Mouse (Mus musculus) forebrain, embryonic 10.5 days (tissue): ENCODE measurements around the gene Ilf3. TPM values are rescaled to one million over a fixed set of nuclear protein-coding genes. Genes with fewer than 3 reads are reported as not detected.
A peak's percentile ranks its signal among the peaks of the same experiment; 100 is the strongest.

Experiments used
- DNase-seq: peaks from one replicate; pipeline ENCODE4 v3.0.0-alpha.2; 2017; ENCODE audit warnings: low spot score; ENCODE audit errors: extremely low spot score
- H3K27ac ChIP-seq: fragments of 300-500 bp; sonication (generic); 2 replicates; pipeline ENCODE4 v1.5.1; 2016; ENCODE audit warnings: mild to moderate bottlenecking
- H3K27me3 ChIP-seq: fragments of 300-500 bp; sonication (generic); 2 replicates; pipeline ENCODE4 v1.6.1; 2016; ENCODE audit warnings: mild to moderate bottlenecking; ENCODE audit not compliant: poor library complexity, severe bottlenecking
- H3K36me3 ChIP-seq: fragments of 300-500 bp; sonication (generic); replicated peaks from 2 replicates; pipeline ENCODE4 v1.6.1; 2016; ENCODE audit warnings: mild to moderate bottlenecking, moderate library complexity
- H3K4me1 ChIP-seq: fragments of 300-500 bp; sonication (generic); 2 replicates; pipeline ENCODE4 v1.6.1; 2016
- H3K4me3 ChIP-seq: fragments of 300-500 bp; sonication (generic); 2 replicates; pipeline ENCODE4 v1.5.1; 2016; ENCODE audit warnings: mild to moderate bottlenecking, moderate library complexity
- H3K9me3 ChIP-seq: fragments of 300-500 bp; sonication (generic); 2 replicates; pipeline ENCODE4 v1.6.1; 2016; ENCODE audit warnings: mild to moderate bottlenecking, moderate library complexity
- WGBS: fragments of 180-500 bp; shearing (Covaris S2); methylation state at CpG from one replicate; pipeline ENCODE4 v1.1.7; 2016; 5-methylcytosine and 5-hydroxymethylcytosine counted together
- polyA plus RNA-seq: library from polyadenylated mRNA; unstranded; fragments of >200 nt; fragmentation: Nextera tagmentation; extraction: Ambion mirVana; gene quantifications from 2 replicates; pipeline ENCODE4 v1.2.1, GENCODE M21; 2016

Ilf3 gene
- polyA plus RNA-seq, 1 experiment from 2014 or later: 328 TPM

GRCm38 (mm10) chr9:21329699-21330289 lies 37.9 kb upstream of the Ilf3 start:
- 94% methylated on average over 10 of the region's 10 CpGs for WGBS
- Histone ChIP-seq H3K27me3 (no peaks in the 10 kb centered on the region), H3K4me3 (no peak overlapping the region), H3K36me3 (peaks cover 21% of the 10 kb centered on the region), H3K9me3 (no peaks in the 10 kb centered on the region), H3K27ac (no peak overlapping the region), H3K4me1 (peaks cover 26% of the 10 kb centered on the region)
- DNase-seq: no peak

DNA sequence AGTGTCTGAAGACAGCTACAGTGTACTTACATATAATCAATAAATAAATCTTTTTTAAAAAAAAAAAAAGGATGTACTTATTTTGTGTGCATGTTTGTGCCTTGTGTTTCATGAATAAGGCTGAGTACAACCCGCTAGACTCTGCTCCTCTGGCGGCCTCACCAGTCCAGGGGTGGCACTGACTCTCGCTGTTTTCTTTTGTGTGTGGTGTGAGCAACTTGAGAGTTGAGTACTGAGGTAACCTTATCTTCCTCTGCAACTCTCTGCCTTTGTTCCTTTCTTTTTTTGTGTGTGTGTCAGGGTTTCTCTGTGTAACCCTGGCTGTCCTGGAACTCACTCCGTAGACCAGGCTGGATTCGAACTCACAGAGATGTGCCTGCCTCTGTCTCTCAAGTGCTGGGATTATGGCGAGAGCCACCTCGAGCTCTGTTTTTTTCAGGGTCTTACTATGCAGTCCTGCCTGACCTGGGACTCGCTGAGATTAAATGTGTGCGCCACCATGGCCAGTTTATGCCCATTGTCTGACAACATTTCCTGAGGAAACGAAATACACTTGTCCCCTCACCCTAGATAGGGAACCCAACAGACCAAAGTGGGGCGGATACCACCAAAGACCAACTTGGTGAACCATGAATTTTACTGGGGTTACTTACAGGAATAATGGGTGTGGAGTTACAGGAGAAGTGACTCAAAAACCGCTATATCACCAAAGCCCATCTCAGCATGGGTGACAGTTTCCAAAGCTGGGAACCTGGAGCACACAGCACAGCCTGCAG lies 36.1 kb upstream of the Ilf3 start:
- WGBS: 85% methylated on average over 12 of the region's 12 CpGs

DNA sequence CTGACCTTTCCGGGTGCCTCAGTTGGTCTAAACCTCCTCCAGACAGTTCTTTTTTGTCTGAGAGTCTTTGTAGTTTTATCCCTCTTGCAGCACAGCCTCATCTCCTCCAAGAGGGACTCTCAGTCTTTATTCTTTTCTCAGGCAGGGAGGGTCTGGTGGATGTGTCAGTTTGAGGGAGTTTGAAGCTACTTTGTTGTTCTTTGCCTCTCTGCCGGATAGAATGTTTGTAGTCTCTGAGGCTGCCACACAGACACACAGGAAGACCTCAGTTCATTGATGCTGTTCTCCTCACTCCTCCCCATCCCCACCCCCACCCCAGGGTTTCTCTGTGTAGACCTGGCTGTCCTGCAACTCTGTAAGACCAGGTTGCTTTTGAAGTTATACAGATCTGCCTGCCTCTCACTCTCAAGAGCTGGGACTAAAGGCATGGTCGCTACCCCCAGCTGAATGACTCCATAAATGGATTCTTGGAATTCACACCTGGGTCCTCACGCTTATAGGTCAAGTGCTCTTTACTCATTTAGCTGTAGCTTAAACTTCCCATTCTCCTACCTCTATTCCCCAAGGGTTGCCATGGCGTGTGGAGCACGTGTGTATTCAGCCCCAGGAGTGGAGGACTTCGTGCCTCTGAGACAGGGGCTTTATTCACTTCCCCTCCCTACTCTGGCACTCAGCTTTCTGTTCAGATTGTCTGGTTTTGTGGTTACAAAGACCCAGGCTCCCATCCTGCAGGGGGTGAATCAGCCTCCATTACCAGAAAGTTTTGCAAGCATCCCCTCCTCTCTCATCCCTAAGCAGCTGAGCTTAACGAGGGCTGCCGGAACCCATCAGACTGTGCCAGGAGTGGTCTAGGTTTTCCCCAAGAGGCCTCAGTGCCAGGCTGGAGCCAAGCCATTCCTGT lies 35.3 kb upstream of the Ilf3 start:
- H3K27ac ChIP-seq: peak overlapping the region; percentile 32
- H3K4me3 ChIP-seq: no peak overlapping the region
- DNase-seq: no peak
- peaks cover 10% of the 10 kb centered on the region; the same call in 1 of the 2 replicates for H3K36me3 ChIP-seq
- WGBS: 42% methylated on average over 9 of the region's 9 CpGs
- H3K27me3 ChIP-seq: no peaks in the 10 kb centered on the region
- H3K4me1 ChIP-seq: peaks cover 27% of the 10 kb centered on the region
- H3K9me3 ChIP-seq: no peaks in the 10 kb centered on the region

More for the DNA sequence above, 36.1 kb upstream of the Ilf3 start:
- no peak for DNase-seq
- no peaks in the 10 kb centered on the region for H3K27me3 ChIP-seq
- no peaks in the 10 kb centered on the region for H3K9me3 ChIP-seq
- no peak overlapping the region for H3K27ac ChIP-seq
- peaks cover 12% of the 10 kb centered on the region for H3K36me3 ChIP-seq
- H3K4me1 ChIP-seq: peaks cover 26% of the 10 kb centered on the region
- no peak overlapping the region for H3K4me3 ChIP-seq

DNA sequence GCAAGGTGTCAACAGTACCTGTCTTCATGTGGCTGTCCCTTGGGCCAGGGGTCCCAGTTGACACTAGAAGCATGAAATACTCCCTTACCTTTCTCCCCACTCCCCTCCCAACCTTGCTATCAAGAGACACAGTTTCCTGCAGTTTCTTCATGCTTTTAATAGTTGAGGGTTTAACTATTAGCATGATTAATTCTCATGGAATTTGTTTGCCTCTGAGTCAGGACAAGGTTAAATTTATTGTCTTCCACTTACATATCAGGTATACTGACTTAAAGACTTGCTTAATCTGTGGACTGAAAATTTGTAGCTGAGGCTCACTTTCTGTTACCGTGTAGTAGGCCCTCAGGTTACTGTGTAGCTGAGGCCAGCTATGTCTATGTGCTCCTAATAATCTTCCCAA lies 34.1 kb upstream of the Ilf3 start:
- 0 out of 2 replicates have a peak, but pooled peaks cover 5% of the 10 kb centered on the region for H3K27me3 ChIP-seq
- H3K4me1 ChIP-seq: peaks cover 34% of the 10 kb centered on the region
- H3K4me3 ChIP-seq: no peak overlapping the region
- no peak overlapping the region for H3K27ac ChIP-seq
- DNase-seq: no peak
- peaks cover 10% of the 10 kb centered on the region; the same call in 1 of the 2 replicates for H3K36me3 ChIP-seq
- H3K9me3 ChIP-seq: no peaks in the 10 kb centered on the region
- 96% methylated on average over 1 of the region's 1 CpGs for WGBS

DNA sequence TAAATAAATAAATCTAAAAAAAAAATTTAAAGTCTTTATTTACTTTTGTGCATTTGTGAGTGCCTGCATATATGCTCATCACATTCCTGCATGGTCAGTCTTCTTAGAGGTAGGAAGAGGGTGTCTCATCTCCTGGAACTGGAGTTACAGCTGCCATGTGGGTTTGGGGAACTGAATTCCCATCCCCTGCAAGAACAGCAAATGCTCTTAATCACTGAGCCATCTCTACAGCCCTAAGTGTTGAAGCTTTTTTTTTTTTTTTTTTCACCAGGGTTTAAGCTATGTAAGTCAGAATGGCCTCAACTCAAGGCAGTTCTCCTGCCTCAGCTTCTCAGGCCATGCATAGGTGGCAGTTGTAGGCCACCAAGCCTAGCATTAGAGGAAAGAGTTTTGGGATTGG lies 32.9 kb upstream of the Ilf3 start:
- Histone ChIP-seq H3K27ac (no peak overlapping the region), H3K4me1 (peaks cover 33% of the 10 kb centered on the region), H3K27me3 (0 out of 2 replicates have a peak, but pooled peaks cover 5% of the 10 kb centered on the region), H3K9me3 (no peaks in the 10 kb centered on the region), H3K36me3 (peaks cover 11% of the 10 kb centered on the region; the same call in 1 of the 2 replicates), H3K4me3 (no peak overlapping the region)
- DNase-seq: no peak

- Histone ChIP-seq H3K4me3 (no peak overlapping the region), H3K36me3 (peaks cover 13% of the 10 kb centered on the region; the same call in 1 of the 2 replicates), H3K4me1 (peaks cover 29% of the 10 kb centered on the region), H3K27ac (no peak overlapping the region), H3K9me3 (no peaks in the 10 kb centered on the region), H3K27me3 (0 out of 2 replicates have a peak, but pooled peaks cover 5% of the 10 kb centered on the region)
- WGBS: 83% methylated on average over 4 of the region's 4 CpGs
- no peak for DNase-seq
Measured at GRCm38 (mm10) chr9:21335391-21335790, 32.3 kb upstream of the Ilf3 start.

DNA sequence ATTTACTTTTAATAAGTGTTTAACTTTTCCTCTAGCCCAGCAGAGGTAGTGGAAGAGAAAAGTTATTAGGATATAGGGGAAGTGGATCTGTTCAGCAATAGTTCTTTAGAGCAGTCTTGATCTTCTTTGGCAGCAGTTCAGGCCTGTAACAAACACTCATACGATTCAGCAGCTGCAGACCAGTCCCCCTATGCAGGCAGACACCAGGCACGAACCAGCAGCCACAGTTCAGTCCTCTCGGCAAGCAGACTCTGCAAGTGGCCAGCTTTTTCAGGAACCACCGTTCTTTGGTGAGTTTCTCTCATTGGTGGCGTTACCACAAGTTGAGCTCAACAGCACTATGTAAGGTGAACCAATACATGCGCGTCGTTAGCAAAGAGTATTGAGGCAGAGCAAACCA lies 31.2 kb upstream of the Ilf3 start:
- Histone ChIP-seq H3K9me3 (no peaks in the 10 kb centered on the region), H3K27me3 (0 out of 2 replicates have a peak, but pooled peaks cover 5% of the 10 kb centered on the region), H3K4me3 (no peak overlapping the region), H3K4me1 (peaks cover 28% of the 10 kb centered on the region), H3K36me3 (peaks cover 20% of the 10 kb centered on the region), H3K27ac (no peak overlapping the region)
- no peak for DNase-seq
- WGBS: 85% methylated on average over 8 of the region's 8 CpGs

- H3K4me3 ChIP-seq: peak overlapping the region; percentile 20; the same call in 1 of the 2 replicates
- peak overlapping the region; percentile 40; the same call in 1 of the 2 replicates for H3K27ac ChIP-seq
- no peaks in the 10 kb centered on the region for H3K9me3 ChIP-seq
- no peak for DNase-seq
- H3K27me3 ChIP-seq: 0 out of 2 replicates have a peak, but pooled peaks cover 5% of the 10 kb centered on the region
- 13% methylated on average over 20 of the region's 20 CpGs for WGBS
- H3K36me3 ChIP-seq: peaks cover 31% of the 10 kb centered on the region
- H3K4me1 ChIP-seq: peaks cover 17% of the 10 kb centered on the region
Measured at GRCm38 (mm10) chr9:21337652-21338051, 30.0 kb upstream of the Ilf3 start.

GRCm38 (mm10) chr9:21340411-21340810 lies 27.3 kb upstream of the Ilf3 start:
- 91% methylated on average over 4 of the region's 4 CpGs for WGBS
- Histone ChIP-seq H3K27ac (no peak overlapping the region), H3K36me3 (peaks cover 57% of the 10 kb centered on the region), H3K4me1 (peaks cover 8% of the 10 kb centered on the region), H3K4me3 (no peak overlapping the region), H3K27me3 (0 out of 2 replicates have a peak, but pooled peaks cover 5% of the 10 kb centered on the region), H3K9me3 (no peaks in the 10 kb centered on the region)
- DNase-seq: no peak

- DNase-seq: no peak
- peaks cover 91% of the 10 kb centered on the region for H3K36me3 ChIP-seq
Measured at GRCm38 (mm10) chr9:21346627-21347365, 20.9 kb upstream of the Ilf3 start.

GRCm38 (mm10) chr9:21348152-21348551 lies 19.5 kb upstream of the Ilf3 start:
- Histone ChIP-seq H3K4me1 (peaks cover 11% of the 10 kb centered on the region), H3K27me3 (no peaks in the 10 kb centered on the region), H3K9me3 (no peaks in the 10 kb centered on the region), H3K27ac (no peak overlapping the region), H3K36me3 (peaks cover 91% of the 10 kb centered on the region), H3K4me3 (no peak overlapping the region)
- WGBS: 90% methylated on average over 3 of the region's 3 CpGs
- DNase-seq: no peak

More at GRCm38 (mm10) chr9:21346627-21347365, 20.9 kb upstream of the Ilf3 start:
- Histone ChIP-seq H3K9me3 (no peaks in the 10 kb centered on the region), H3K4me1 (no peaks in the 10 kb centered on the region), H3K4me3 (no peak overlapping the region), H3K27ac (no peak overlapping the region), H3K27me3 (no peaks in the 10 kb centered on the region)
- WGBS: 74% methylated on average over 16 of the region's 16 CpGs

GRCm38 (mm10) chr9:21351178-21351577 lies 16.5 kb upstream of the Ilf3 start:
- Histone ChIP-seq H3K27ac (no peak overlapping the region), H3K4me3 (no peak overlapping the region), H3K4me1 (peaks cover 15% of the 10 kb centered on the region), H3K36me3 (peaks cover 90% of the 10 kb centered on the region), H3K9me3 (no peaks in the 10 kb centered on the region), H3K27me3 (no peaks in the 10 kb centered on the region)
- no peak for DNase-seq
- 94% methylated on average over 7 of the region's 7 CpGs for WGBS
